Mouse (Mus musculus): ENCODE data around the gene Dgke.
A peak's percentile ranks its signal among the peaks of the same experiment; 100 is the strongest.

The Dgke gene

GRCm38 (mm10) chr11:89038496-89038895 is 28.2 kb downstream of the Dgke start:
- no peak for DNase-seq (ENCODE audit: low spot score in 2 of 2)

DNA sequence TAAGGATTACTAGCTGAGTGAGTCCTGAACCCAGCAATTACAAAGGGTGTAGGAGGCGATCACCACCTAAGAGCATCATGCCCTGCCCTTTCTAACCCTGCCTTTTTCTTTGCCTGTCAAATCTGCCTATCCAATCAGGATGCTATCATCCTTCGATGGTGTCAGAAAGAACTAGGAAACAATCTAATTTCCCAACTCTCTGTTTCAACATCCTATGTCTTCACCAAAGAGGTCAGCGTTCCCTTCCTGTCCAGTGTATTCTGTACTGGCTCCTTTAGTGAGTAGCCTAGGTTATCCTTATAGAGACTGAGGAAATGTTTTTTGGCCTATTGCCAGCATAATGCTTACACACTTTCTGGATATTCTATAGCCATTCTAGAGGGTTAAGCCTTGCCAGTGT is 31.1 kb downstream of the Dgke start:
- DNase-seq (ENCODE audit: low spot score in 2 of 2), result no peak

DNA sequence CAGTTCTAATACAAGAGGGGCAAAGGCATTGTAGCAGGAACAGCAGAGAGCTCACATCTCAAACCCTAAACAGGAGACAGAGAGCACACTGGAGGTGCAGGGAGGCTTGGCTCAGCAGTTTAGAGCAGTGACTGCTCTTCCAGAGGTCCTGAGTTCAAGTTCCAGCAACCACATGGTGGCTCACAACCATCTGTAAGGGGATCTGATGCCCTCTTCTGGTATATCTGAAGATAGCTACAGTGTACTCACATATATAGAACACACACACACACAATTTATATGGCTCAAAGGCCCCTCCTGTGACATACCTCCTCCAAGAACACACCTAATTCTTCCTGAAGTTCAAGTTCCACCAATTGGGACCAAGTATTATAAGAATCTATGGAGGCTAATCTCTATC is 32.1 kb downstream of the Dgke start:
- no peak for DNase-seq (ENCODE audit: low spot score in 2 of 2)

GRCm38 (mm10) chr11:89031189-89031588 is 35.5 kb downstream of the Dgke start:
- no peak for DNase-seq (ENCODE audit: low spot score in 2 of 2)

DNA sequence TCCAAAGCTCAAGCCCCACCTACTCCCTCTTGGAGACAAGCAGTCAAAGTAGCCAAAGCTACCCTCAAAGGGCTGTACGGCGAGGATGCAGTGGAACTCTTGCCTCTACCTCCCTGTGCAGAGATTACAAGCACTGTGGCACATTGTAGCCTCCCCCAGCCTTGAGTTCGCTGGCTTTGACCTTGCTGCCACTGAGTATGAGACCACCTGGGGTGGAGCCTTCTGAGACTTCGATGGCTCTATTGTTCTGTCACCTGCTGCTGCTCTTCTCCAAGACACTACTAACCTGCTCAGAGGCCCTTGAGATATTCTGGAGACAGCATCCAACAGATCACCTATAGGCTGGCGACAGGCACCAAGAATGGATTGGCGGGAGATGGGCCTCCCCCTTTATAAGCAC is 36.1 kb downstream of the Dgke start:
- no peak for DNase-seq (ENCODE audit: low spot score in 2 of 2)

- no peak for DNase-seq (ENCODE audit: low spot score in 2 of 2)
Observed at GRCm38 (mm10) chr11:89028871-89029405, 37.7 kb downstream of the Dgke start.

DNA sequence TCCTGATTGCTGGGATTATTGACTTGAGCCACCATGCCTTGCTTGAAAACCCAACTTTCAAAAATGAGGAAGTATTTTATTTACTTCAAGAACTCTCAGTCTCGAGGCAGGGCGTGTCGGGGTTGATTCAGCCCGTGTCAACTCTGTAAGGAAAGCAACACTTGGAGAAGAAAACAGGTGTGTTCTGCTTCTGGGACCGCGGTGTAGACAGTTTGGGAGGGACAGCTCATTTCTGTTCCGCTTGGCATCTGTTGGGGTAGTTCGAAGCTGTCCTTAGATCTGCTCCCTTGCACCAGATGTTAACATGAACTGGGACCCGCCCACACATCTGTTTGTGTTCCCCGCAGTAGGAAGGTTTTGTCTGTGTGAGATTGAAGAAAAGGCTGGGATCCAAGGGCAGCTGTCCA is 38.7 kb downstream of the Dgke start:
- no peak for DNase-seq (ENCODE audit: low spot score in 2 of 2)

DNA sequence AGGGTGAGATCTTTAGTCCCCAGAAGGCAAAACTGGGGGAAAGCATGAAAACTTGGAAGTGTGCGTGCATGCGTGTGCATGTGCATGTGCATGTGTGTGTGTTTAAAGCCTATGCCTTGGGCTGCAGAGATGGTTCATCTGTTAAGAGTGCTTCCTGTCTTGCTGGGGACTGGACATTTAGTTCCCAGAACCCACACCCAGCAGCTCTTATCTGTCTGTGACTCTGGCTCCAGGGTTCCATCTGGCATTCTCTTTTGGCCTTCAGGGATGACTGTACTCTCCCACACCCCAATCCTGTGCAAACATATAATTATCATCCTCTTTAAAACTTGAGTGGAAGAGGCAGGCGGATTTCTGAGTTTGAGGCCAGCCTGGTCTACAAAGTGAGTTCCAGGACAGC is 40.5 kb downstream of the Dgke start:
- no peak for DNase-seq (ENCODE audit: low spot score in 2 of 2)

GRCm38 (mm10) chr11:89025603-89026002 is 41.0 kb downstream of the Dgke start:
- no peak for DNase-seq (ENCODE audit: low spot score in 2 of 2)

DNA sequence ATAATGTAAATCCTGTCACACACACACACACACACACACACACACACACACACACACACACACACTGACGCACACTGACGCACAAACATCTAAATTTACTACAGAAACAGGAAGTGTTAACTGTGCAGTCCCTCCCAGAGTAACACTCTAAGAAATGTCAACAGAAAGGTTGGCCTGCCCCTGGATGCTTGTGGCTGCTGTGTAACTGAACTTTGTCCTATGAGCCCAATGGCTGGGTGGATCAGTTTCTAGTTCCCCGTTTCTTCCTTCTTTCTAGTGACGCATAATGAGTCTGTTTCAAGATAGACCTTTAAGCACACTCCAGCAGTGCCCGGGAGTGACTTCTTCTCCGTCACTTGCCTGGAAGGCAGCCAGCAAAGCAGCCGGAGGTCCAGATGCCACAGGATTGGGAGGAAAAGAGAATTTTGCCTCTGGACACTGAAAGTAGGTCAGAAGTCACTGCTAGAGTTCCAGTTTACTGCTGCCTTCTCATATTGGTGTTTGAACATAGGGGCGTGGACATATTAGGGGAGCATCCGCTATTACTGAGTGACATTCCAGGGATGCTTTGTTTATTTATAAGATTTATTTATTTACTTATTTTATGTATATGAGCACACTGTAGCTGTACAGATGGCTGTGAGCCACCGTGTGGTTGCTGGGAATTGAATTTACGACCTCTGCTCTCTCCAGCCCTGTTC is 42.3 kb downstream of the Dgke start:
- peak in 1 of 2 experiments; percentile 66 for DNase-seq (ENCODE audit: low spot score in 2 of 2)

DNA sequence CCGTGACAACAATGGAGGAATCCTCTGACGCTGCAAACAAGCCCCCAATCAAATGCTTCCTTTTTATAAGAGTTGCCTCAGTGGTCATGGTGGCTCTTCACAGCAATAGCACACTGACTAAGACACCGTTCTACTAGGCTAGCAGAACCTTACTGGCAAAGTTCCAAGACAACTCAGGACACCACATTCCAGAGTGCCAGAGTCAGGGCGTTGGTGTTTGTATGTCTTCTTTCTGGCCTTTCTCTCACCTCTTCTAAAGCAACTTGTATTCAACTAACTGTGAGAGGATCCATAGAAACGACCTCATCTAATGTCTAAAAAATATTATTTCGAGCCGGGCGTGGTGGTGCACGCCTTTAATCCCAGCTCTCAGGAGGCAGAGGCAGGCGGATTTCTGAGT is 43.2 kb downstream of the Dgke start:
- DNase-seq (ENCODE audit: low spot score in 2 of 2), result no peak

DNA sequence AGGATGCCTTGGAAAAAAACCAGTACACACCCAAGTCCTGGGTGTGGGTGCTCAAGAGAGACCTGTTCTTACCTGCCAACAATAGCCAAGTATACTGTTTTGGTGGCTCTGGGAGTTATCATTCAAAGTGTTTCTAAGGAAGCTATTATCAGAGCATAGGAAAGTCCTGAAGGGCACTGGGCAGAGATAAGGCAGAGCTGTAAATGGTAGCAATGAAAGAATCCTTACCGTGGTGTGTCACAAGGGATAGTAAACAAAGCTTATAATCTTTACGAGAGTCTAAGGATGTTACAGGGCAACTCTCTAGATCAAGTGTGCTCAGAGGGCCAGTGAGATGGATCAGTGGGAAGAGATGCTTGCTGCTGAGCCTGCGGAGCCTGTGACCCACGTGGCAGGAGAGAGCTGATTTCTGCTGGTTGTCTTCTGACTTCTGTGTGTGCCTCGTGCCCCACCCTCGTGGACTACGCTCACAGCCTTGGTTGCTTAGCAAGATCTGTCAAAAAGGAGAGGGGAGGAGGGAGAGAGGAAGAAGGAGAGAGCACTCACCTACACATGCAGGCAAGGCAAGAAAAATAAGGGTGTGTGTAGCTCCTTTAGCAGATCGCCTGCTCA is 44.4 kb downstream of the Dgke start:
- DNase-seq (ENCODE audit: low spot score in 2 of 2), result no peak

DNA sequence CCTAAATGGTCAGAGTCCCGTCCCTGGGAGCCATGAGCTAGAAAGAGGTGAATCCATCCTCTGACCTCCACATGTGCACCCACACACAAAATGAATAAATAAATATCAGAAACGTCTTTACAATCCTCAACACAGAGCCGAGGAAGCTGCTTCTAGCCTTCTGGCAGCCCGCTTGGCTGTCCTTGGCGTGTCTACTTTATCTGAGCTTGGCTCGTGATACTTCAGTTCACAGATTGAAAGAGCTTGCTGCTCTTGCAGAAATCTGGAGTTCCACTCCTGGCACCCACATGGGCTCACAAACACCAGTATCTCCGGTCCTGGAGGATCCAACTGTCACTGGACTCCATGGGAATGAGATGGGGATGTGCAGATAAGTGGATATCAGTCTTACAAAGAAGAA is 45.0 kb downstream of the Dgke start:
- no peak for DNase-seq (ENCODE audit: low spot score in 2 of 2)

- DNase-seq (ENCODE audit: low spot score in 2 of 2), result no peak
Observed at GRCm38 (mm10) chr11:89020681-89021305, 45.9 kb downstream of the Dgke start.

DNA sequence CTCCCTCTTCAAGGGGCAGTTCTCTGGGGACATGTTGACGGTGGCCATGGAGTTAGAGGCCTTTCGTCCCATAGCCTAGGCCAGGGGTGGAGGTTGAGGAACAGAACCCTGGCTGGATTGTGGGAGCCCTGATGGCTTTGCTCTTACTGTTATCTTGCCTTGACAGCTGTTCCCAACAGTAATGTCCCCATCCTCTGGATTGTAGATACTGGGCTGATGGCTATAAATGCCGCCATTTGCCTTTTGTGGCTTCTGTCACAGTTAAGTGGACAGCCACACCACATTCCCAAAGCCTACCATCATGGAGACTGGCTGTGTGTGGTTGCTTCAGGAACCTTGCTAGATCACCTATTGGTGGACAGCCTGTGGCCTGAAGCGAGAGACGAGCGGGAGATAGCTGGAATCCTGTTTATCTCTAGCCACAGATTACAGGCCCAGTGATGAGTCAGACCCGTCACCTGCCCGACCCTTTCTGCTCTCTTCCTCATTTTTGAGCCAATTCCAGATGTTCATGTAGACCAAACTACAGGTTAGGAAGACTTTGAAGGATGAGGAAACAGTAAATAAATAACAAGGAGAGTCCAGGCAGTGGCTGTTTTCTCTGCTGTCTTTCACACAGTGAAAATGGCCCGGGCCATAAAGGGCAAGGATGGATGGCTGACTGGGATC is 49.0 kb downstream of the Dgke start:
- DNase-seq (ENCODE audit: low spot score in 2 of 2), result no peak

DNA sequence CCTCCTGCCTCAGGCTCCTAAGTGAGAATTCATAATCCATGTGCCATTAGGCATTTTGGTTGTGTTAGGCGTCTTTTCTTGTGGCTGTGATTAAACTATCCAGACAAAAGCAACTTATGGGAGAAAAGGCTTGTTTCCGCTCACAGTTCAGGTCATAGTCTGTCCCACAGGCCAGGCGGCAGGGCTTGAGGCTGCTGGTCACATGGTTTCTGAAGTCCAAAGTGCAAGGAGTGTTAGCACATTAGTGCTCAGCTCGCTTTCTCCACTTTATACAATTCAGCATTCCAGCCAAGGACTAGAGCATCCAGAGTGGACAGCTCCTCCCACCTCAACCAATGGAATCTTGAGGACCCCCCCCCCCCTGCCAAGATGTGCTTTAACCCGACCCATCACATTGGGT is 54.4 kb downstream of the Dgke start:
- no peak for DNase-seq (ENCODE audit: low spot score in 2 of 2)

DNA sequence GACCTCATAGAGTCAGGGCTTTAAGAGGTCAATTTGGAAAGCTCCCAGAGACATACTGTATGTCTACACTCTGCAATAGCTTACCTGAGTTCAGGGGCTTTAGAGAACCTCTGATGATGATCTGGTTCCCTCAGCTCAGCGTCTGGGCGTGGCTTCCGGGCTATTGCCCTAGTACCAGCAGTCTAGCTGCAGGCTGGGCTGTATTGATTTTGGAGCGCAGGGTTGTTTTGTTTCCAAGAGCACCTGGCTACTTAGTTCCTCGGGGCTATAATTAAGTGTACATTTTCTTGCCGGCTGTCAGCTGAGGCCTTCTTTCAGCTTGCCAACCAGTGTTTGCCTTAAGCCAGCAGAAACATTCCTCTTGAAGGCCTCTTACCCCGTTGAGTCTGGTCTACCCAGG is 57.2 kb downstream of the Dgke start:
- no peak for DNase-seq (ENCODE audit: low spot score in 2 of 2)

GRCm38 (mm10) chr11:89009066-89009465 is 57.6 kb downstream of the Dgke start:
- no peak for DNase-seq (ENCODE audit: low spot score in 2 of 2)

DNA sequence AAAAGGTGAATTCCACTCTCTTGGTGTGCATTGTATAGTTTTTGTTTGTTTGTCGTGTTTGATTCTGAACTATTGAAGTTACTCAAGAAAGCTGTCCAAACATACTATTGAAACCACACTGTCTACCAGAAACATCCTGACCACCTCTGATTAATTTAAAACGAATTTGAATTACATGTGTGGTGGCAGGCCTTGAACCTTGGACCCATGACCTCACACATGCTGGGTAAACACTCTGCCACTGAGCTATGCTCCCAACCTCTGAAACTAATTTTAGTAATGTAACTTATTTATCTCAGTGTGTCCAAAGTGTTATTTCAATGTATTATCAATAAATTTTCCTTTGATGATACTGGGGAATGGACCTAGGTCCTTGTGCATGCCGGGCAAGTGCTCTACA is 59.1 kb downstream of the Dgke start:
- DNase-seq (ENCODE audit: low spot score in 2 of 2), result no peak

GRCm38 (mm10) chr11:89006404-89006803 is 60.2 kb downstream of the Dgke start:
- no peak for DNase-seq (ENCODE audit: low spot score in 2 of 2)

DNA sequence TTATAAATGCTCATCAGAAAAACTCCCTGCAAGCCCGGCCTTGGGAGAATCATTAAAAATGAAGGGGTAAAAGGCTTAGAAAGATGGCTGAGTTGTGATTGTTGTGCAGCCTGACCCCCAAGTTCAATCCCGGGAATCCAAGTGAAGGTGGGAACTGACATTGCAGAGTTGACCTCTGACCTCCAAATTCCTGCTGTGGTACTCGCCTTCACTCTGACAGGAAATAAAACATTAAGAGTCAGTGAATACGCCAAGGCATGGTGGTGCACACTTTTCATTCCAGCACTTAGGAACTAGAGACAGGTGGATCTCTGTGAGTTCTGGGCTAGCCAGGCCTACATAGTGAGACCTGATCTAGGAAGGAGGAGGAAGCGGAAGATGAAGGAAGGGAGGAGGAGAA is 61.2 kb downstream of the Dgke start:
- DNase-seq (ENCODE audit: low spot score in 2 of 2), result no peak

DNA sequence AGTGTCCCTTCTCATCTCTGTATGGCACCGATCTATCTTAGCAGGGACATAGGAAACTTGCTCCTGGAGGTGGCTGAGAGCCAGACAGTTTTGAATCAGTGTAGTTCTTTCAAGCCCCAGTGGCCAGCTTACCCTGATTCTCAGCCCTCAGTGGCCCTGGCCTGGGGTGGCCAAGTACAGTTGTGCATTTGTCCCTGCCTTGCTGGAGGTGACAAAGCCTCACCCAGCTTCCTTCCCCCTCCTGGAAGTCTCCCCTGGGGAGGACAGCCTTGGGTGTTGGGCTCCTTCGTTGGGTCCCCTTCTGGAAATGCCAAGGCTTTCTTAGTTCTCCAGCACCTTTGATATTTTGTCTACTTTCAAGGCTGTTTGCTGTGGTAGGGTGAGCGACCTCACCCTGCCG is 62.9 kb downstream of the Dgke start:
- no peak for DNase-seq (ENCODE audit: low spot score in 2 of 2)

DNA sequence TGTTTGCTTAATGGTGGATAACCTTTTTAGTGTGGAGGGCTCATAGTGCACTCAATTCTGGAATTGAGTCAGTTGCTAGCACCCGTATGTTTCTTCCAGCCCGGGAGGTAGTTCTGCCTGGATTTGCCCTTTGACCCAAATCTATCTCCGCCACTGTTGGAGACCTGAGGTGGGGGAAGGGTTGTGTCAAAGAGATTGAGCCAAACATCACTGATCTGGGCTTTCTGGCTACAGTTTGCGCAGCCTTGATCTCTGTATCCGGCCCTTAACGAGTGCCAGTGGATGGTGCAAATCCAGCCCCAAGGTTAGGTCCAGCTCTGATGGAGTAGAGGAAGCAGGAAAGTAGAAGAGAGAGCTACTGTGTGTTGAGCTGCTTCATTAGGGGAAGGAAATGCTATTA is 63.6 kb downstream of the Dgke start:
- DNase-seq (ENCODE audit: low spot score in 2 of 2), result no peak

Data from cerebellum, postnatal 4 days (tissue).